In genomic region chr10:117218351-117218750, GRCm38 (mm10) we compare ENCODE assay signal across 26 mouse cellular contexts. TPM values are rescaled to one million over a fixed set of nuclear protein-coding genes. Genes with fewer than 3 reads are reported as not detected.
DNase-seq lines count a peak whose midpoint lies in the region; ATAC-seq and TF ChIP-seq lines count a peak whose summit lies in the region.
"Had no signal": no experiment of that assay in that cellular context is flagged by ENCODE, and none has a peak within 500 bp of the region (broad histone marks: within the 10 kb centered on the region; RNA-seq: fewer than 3 reads in every experiment).

No protein-coding gene starts in this region.

- no peak overlapping the region for H3K9ac ChIP-seq in midbrain, embryonic 11.5 days (ENCODE audit: low read length)
- 0 out of 2 replicates have a peak overlapping the region, but pooled peaks have one; percentile 15 for H3K9ac ChIP-seq in ES-E14 (ENCODE audit: insufficient read depth, low read depth, low read length, poor library complexity, severe bottlenecking)
- H3K9ac ChIP-seq: embryonic facial prominence, embryonic 12.5 days; forebrain, embryonic 13.5 days; forebrain, embryonic 15.5 days; forebrain, postnatal 0 days had no signal

- TF ChIP-seq CTCF in thymus, adult 2 months (IDR thresholded peaks at IDR 0.05; ENCODE audit: borderline replicate concordance, control insufficient read depth, extremely low read depth, insufficient read depth, low read length, poor library complexity) = no peak

- TF ChIP-seq POLR2A in thymus, adult 2 months (IDR thresholded peaks at IDR 0.05; ENCODE audit: control insufficient read depth, extremely low read depth, insufficient read depth, low read length, poor library complexity) = no peak

- H3K27ac ChIP-seq in midbrain, embryonic 11.5 days (ENCODE audit: low read depth, low read length) = no peak overlapping the region
- H3K27ac ChIP-seq in midbrain, embryonic 10.5 days (replicated peaks) = no peak overlapping the region
- no peak overlapping the region for H3K27ac ChIP-seq in ES-E14 (ENCODE audit: insufficient read depth, low read depth, low read length, poor library complexity, severe bottlenecking)
- no peak overlapping the region for H3K27ac ChIP-seq in thymus, adult 2 months (ENCODE audit: control insufficient read depth, insufficient read depth, low read length)
- H3K27ac ChIP-seq: embryonic facial prominence, embryonic 10.5 days; embryonic facial prominence, embryonic 12.5 days; forebrain, embryonic 13.5 days; forebrain, embryonic 15.5 days had no signal

- H3K36me3 ChIP-seq in midbrain, embryonic 11.5 days (ENCODE audit: control insufficient read depth, insufficient read depth, low read length) = peaks cover 40% of the 10 kb centered on the region
- peaks cover 90% of the 10 kb centered on the region for H3K36me3 ChIP-seq in midbrain, embryonic 10.5 days
- peaks cover 33% of the 10 kb centered on the region for H3K36me3 ChIP-seq in ES-E14 (ENCODE audit: control insufficient read depth, insufficient read depth, low read length, poor library complexity, severe bottlenecking)
- H3K36me3 ChIP-seq in thymus, adult 2 months (ENCODE audit: control insufficient read depth, insufficient read depth, low read length) = peaks cover 52% of the 10 kb centered on the region

- no peaks in the 10 kb centered on the region for H3K9me3 ChIP-seq in midbrain, embryonic 11.5 days (ENCODE audit: control insufficient read depth, low read length)
- H3K9me3 ChIP-seq in midbrain, embryonic 10.5 days (replicated peaks) = no peaks in the 10 kb centered on the region
- no peaks in the 10 kb centered on the region for H3K9me3 ChIP-seq in ES-E14 (ENCODE audit: control insufficient read depth, insufficient read depth, low read depth, low read length)
- H3K9me3 ChIP-seq: embryonic facial prominence, embryonic 12.5 days; forebrain, embryonic 13.5 days; forebrain, embryonic 15.5 days had no signal

- in situ Hi-C loops in ES-E14 (cut with MboI; ENCODE audit: low sequenced_read_pairs in 2 of 2, unreplicated experiment in 2 of 2) = no loop called here

- no peak for ATAC-seq in midbrain, embryonic 11.5 days (ENCODE audit: low FRiP score)
- ATAC-seq: CD4-positive, CD25-positive, alpha-beta regulatory T cell, adult 4 months; forebrain, embryonic 13.5 days; forebrain, embryonic 15.5 days; forebrain, postnatal 0 days had no signal

- WGBS in midbrain, embryonic 11.5 days = 92% methylated on average over 8 of the region's 8 CpGs
- 96% methylated on average over 8 of the region's 8 CpGs for WGBS in midbrain, embryonic 10.5 days
- WGBS in thymus, adult 2 months = 97% methylated on average over 8 of the region's 8 CpGs

- H3K4me3 ChIP-seq in midbrain, embryonic 11.5 days (ENCODE audit: low read depth, low read length) = no peak overlapping the region
- H3K4me3 ChIP-seq in midbrain, embryonic 10.5 days = no peak overlapping the region
- no peak overlapping the region for H3K4me3 ChIP-seq in ES-E14 (ENCODE audit: insufficient read depth in 1 of 2, low read depth in 1 of 2, low read length in 2 of 2, poor library complexity in 1 of 2, severe bottlenecking in 1 of 2)
- H3K4me3 ChIP-seq in thymus, adult 2 months (ENCODE audit: control insufficient read depth, insufficient read depth, low read length) = no peak overlapping the region
- H3K4me3 ChIP-seq: embryonic facial prominence, embryonic 10.5 days; embryonic facial prominence, embryonic 12.5 days; forebrain, embryonic 13.5 days; forebrain, embryonic 15.5 days had no signal

- H3K4me1 ChIP-seq in midbrain, embryonic 11.5 days (ENCODE audit: control insufficient read depth, insufficient read depth, low read length) = peaks cover 18% of the 10 kb centered on the region
- H3K4me1 ChIP-seq in midbrain, embryonic 10.5 days = peaks cover 21% of the 10 kb centered on the region
- H3K4me1 ChIP-seq in ES-E14 (ENCODE audit: control insufficient read depth in 2 of 2, insufficient read depth in 2 of 2, low read length in 2 of 2, poor library complexity in 1 of 2) = peaks cover 0 to 2% of the 10 kb centered on the region in 2 experiments; a peak in 1 of 4 replicates
- peaks cover 16% of the 10 kb centered on the region for H3K4me1 ChIP-seq in thymus, adult 2 months (replicated peaks; ENCODE audit: control insufficient read depth, insufficient read depth, low read length)

- no peaks in the 10 kb centered on the region for H3K27me3 ChIP-seq in midbrain, embryonic 11.5 days (ENCODE audit: control insufficient read depth, insufficient read depth, low read length)
- H3K27me3 ChIP-seq in midbrain, embryonic 10.5 days (ENCODE audit: low read depth, poor library complexity, severe bottlenecking) = no peaks in the 10 kb centered on the region
- no peaks in the 10 kb centered on the region for H3K27me3 ChIP-seq in thymus, adult 2 months (ENCODE audit: control insufficient read depth, insufficient read depth, low read length)
- H3K27me3 ChIP-seq: CH12.LX; embryonic facial prominence, embryonic 12.5 days; forebrain, embryonic 13.5 days; forebrain, embryonic 15.5 days had no signal

- no peak overlapping the region for H3K4me2 ChIP-seq in midbrain, embryonic 11.5 days
- H3K4me2 ChIP-seq: embryonic facial prominence, embryonic 12.5 days; forebrain, embryonic 13.5 days; forebrain, embryonic 15.5 days had no signal

- DNase-seq in lung, postnatal 10 days = peak; percentile 37
- DNase-seq in lung, postnatal 14 days = no peak
- peak; percentile 61 for DNase-seq in midbrain, embryonic 11.5 days (ENCODE audit: low spot score, missing footprints)
- DNase-seq in midbrain, embryonic 10.5 days (ENCODE audit: low spot score) = no peak
- DNase-seq in ES-E14 (ENCODE audit: low read depth, low spot score) = no peak
- no peak for DNase-seq in thymus, adult 2 months
- DNase-seq: adrenal gland, adult 2 months; adrenal gland, postnatal 10 days; adrenal gland, postnatal 25 days; B cell, adult 2 months; cerebellum, adult 11-12 months; cerebellum, adult 2 months; cerebellum, adult 9-10 months; cerebellum, postnatal 10 days; cerebellum, postnatal 25 days; forebrain, postnatal 0 days had no signal

TF ChIP-seq in ES-E14, 5 proteins besides CTCF, POLR2A, EP300 and RAD21:
- TF ChIP-seq ZNF384 (IDR thresholded peaks at IDR 0.05; ENCODE audit: low read depth, low read length) (no peak), CHD2 (IDR thresholded peaks at IDR 0.05; ENCODE audit: low read depth, low read length) (no peak), HCFC1 (IDR thresholded peaks at IDR 0.05; ENCODE audit: borderline replicate concordance, insufficient read depth, low read length) (no peak), MAFK (IDR thresholded peaks at IDR 0.05; ENCODE audit: insufficient read depth, low read depth, low read length) (no peak), ZC3H11A (IDR thresholded peaks at IDR 0.05; ENCODE audit: borderline replicate concordance, low read depth, low read length) (no peak)

RNA-seq across cellular contexts. Expression of gene Yeats4, which starts 6.0 kb away (rescaled TPM):
- 173 and 194 TPM in 2 replicates for polyA plus RNA-seq in midbrain, embryonic 11.5 days (2014; fragmentation: Nextera tagmentation; extraction: Ambion mirVana)
- polyA plus RNA-seq in midbrain, embryonic 10.5 days (2016; fragmentation: Nextera tagmentation; extraction: Ambion mirVana) = 124 and 130 TPM in 2 replicates
- 39.7 and 47.3 TPM in 2 replicates for total RNA-seq in ES-E14 (2012; rRNA removed)
- polyA plus RNA-seq in thymus, adult 2 months (2012; rRNA removed) = 41.6 and 43.3 TPM in 2 replicates

RNA-seq across cellular contexts. Expression of gene 9530003J23Rik, which starts 20.2 kb away (rescaled TPM):
- polyA plus RNA-seq in midbrain, embryonic 11.5 days (2014; fragmentation: Nextera tagmentation; extraction: Ambion mirVana) = 0.14 TPM in 1 of 2 replicates, not detected in the other
- polyA plus RNA-seq in midbrain, embryonic 10.5 days (2016; fragmentation: Nextera tagmentation; extraction: Ambion mirVana) = not detected in 2 replicates
- not detected in 2 replicates for total RNA-seq in ES-E14 (2012; rRNA removed)
- polyA plus RNA-seq in thymus, adult 2 months (2012; rRNA removed) = not detected in 2 replicates
- total RNA-seq: adrenal gland, adult 2 months; adrenal gland, postnatal 10 days; adrenal gland, postnatal 25 days; CH12.LX; forebrain, postnatal 0 days; MEL had no signal
- polyA plus RNA-seq: adrenal gland, adult 2 months; CD4-positive, CD25-positive, alpha-beta regulatory T cell, adult 4 months; cerebellum, adult 2 months; cortical plate, adult 2 months; embryonic facial prominence, embryonic 10.5 days; embryonic facial prominence, embryonic 12.5 days; embryonic facial prominence, embryonic 14.5 days; forebrain, embryonic 11.5 days; forebrain, embryonic 13.5 days; forebrain, embryonic 15.5 days had no signal

Comparison
In these comparisons a context has a peak if more than half of its experiments do, and no peak if none do; other contexts are left out.
1. DNase-seq: peak in lung, postnatal 10 days (single experiment) and midbrain, embryonic 11.5 days (single experiment); none in lung, postnatal 14 days (single experiment), midbrain, embryonic 10.5 days (single experiment), ES-E14 (single experiment) and thymus, adult 2 months (single experiment).